Mouse (Mus musculus) 3134 (cell line): Measurements from ENCODE around the gene Irs3.

Experiments used
- DNase-seq: peaks from one replicate; pipeline ENCODE4 v3.0.0-alpha.2; 2011; ENCODE audit warnings: low spot score; ENCODE audit not compliant: insufficient read length; ENCODE audit errors: extremely low read depth

Gene Irs3

GRCm38 (mm10) chr5:137596601-137597261 is 48.8 kb downstream of the Irs3 start:
- no peak for DNase-seq

GRCm38 (mm10) chr5:137595921-137596320 is 49.6 kb downstream of the Irs3 start:
- no peak for DNase-seq
